Mouse (Mus musculus): ENCODE results near the gene Abca4. TPM values are rescaled to one million over a fixed set of nuclear protein-coding genes. Genes with fewer than 3 reads are reported as not detected.
A peak's percentile ranks its signal among the peaks of the same experiment; 100 is the strongest.

The Abca4 gene
- 2.0 and 2.4 TPM in 2 replicates for polyA plus RNA-seq (2014; fragmentation: Nextera tagmentation; extraction: Ambion mirVana)

- DNase-seq (ENCODE audit: low spot score) (peak; percentile 56), ATAC-seq (ENCODE audit: insufficient number of reproducible peaks, low FRiP score, low TSS enrichment, low read depth) (no peak)
- Histone ChIP-seq H3K27ac (replicated peaks; ENCODE audit: low read depth, low read length) (no peak within 1 kb of the TSS), H3K4me1 (ENCODE audit: control insufficient read depth, insufficient read depth, low read length) (peaks cover 35% of the 10 kb centered on the region), H3K4me3 (ENCODE audit: low read depth, low read length) (no peak within 1 kb of the TSS), H3K36me3 (ENCODE audit: control insufficient read depth, insufficient read depth, low read length) (no peaks in the 10 kb centered on the region), H3K9ac (ENCODE audit: low read length) (peak within 1 kb of the TSS; percentile 57), H3K9me3 (ENCODE audit: control insufficient read depth, low read length) (no peaks in the 10 kb centered on the region), H3K27me3 (ENCODE audit: control insufficient read depth, insufficient read depth, low read length) (no peaks in the 10 kb centered on the region), H3K4me2 (ENCODE audit: low read depth, severe bottlenecking) (peak within 1 kb of the TSS; percentile 22; the same call in 1 of the 2 replicates)
- 7% methylated on average over 26 of the region's 26 CpGs for WGBS
Observed at GRCm38 (mm10) chr3:122043799-122044547, at the start of gene Abca4. Gene Abca4, plus strand, starts transcription at chr3:122044443.

DNA sequence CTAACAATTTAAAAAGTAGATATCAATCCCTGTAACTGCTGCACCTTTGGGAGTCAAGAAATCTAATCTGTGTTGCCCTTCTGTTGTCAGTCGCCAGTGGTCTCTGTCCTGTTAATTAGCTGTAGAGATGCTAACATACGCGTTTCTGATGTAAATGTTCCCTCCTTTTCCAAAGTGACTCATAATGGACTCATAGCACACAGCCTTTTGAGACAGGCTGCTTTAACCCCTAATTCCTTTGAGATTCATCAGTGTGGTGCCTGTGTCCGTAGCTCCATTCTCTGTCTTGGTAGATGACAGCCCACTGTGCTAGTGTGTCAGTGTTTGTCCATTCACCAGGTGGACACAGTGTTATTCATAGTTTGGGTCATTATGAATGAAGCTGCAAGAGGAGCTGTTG is 49.1 kb upstream of the Abca4 start:
- Histone ChIP-seq H3K9ac (ENCODE audit: low read length) (no peak overlapping the region), H3K36me3 (ENCODE audit: control insufficient read depth, insufficient read depth, low read length) (no peaks in the 10 kb centered on the region), H3K4me2 (ENCODE audit: low read depth, severe bottlenecking) (no peak overlapping the region), H3K4me3 (ENCODE audit: low read depth, low read length) (no peak overlapping the region), H3K9me3 (ENCODE audit: control insufficient read depth, low read length) (no peaks in the 10 kb centered on the region), H3K27me3 (ENCODE audit: control insufficient read depth, insufficient read depth, low read length) (no peaks in the 10 kb centered on the region), H3K4me1 (ENCODE audit: control insufficient read depth, insufficient read depth, low read length) (peaks cover 7% of the 10 kb centered on the region), H3K27ac (replicated peaks; ENCODE audit: low read depth, low read length) (no peak overlapping the region)
- no peak for DNase-seq (ENCODE audit: low spot score)
- WGBS = 85% methylated on average over 4 of the region's 4 CpGs
- no peak for ATAC-seq (ENCODE audit: insufficient number of reproducible peaks, low FRiP score, low TSS enrichment, low read depth)

GRCm38 (mm10) chr3:121999934-122000333 is 44.3 kb upstream of the Abca4 start:
- Histone ChIP-seq H3K9me3 (ENCODE audit: control insufficient read depth, low read length) (no peaks in the 10 kb centered on the region), H3K9ac (ENCODE audit: low read length) (no peak overlapping the region), H3K4me1 (ENCODE audit: control insufficient read depth, insufficient read depth, low read length) (peaks cover 11% of the 10 kb centered on the region), H3K27me3 (ENCODE audit: control insufficient read depth, insufficient read depth, low read length) (no peaks in the 10 kb centered on the region), H3K4me3 (ENCODE audit: low read depth, low read length) (no peak overlapping the region), H3K36me3 (ENCODE audit: control insufficient read depth, insufficient read depth, low read length) (no peaks in the 10 kb centered on the region; the same call in 1 of the 2 replicates), H3K4me2 (ENCODE audit: low read depth, severe bottlenecking) (no peak overlapping the region), H3K27ac (replicated peaks; ENCODE audit: low read depth, low read length) (no peak overlapping the region)
- ATAC-seq (ENCODE audit: insufficient number of reproducible peaks, low FRiP score, low TSS enrichment, low read depth) (0 out of 2 replicates have a peak, but pooled peaks have one; percentile 68), DNase-seq (ENCODE audit: low spot score) (peak; percentile 52)
- WGBS = 31% methylated on average over 2 of the region's 2 CpGs

- Histone ChIP-seq H3K27me3 (ENCODE audit: control insufficient read depth, insufficient read depth, low read length) (no peaks in the 10 kb centered on the region), H3K4me3 (ENCODE audit: low read depth, low read length) (no peak overlapping the region), H3K9ac (ENCODE audit: low read length) (no peak overlapping the region), H3K9me3 (ENCODE audit: control insufficient read depth, low read length) (no peaks in the 10 kb centered on the region), H3K4me2 (ENCODE audit: low read depth, severe bottlenecking) (no peak overlapping the region), H3K4me1 (ENCODE audit: control insufficient read depth, insufficient read depth, low read length) (peaks cover 11% of the 10 kb centered on the region), H3K27ac (replicated peaks; ENCODE audit: low read depth, low read length) (no peak overlapping the region), H3K36me3 (ENCODE audit: control insufficient read depth, insufficient read depth, low read length) (no peaks in the 10 kb centered on the region; the same call in 1 of the 2 replicates)
- DNase-seq (ENCODE audit: low spot score) (no peak), ATAC-seq (ENCODE audit: insufficient number of reproducible peaks, low FRiP score, low TSS enrichment, low read depth) (no peak)
- WGBS = 38% methylated on average over 6 of the region's 6 CpGs
Observed at GRCm38 (mm10) chr3:122001568-122001967, 42.7 kb upstream of the Abca4 start.

- peaks cover 7% of the 10 kb centered on the region for H3K36me3 ChIP-seq (ENCODE audit: control insufficient read depth, insufficient read depth, low read length)
- no peak overlapping the region for H3K9ac ChIP-seq (ENCODE audit: low read length)
- no peak for ATAC-seq (ENCODE audit: insufficient number of reproducible peaks, low FRiP score, low TSS enrichment, low read depth)
- H3K4me1 ChIP-seq (ENCODE audit: control insufficient read depth, insufficient read depth, low read length) = no peaks in the 10 kb centered on the region
- no peaks in the 10 kb centered on the region for H3K27me3 ChIP-seq (ENCODE audit: control insufficient read depth, insufficient read depth, low read length)
- H3K4me2 ChIP-seq (ENCODE audit: low read depth, severe bottlenecking) = no peak overlapping the region
- WGBS = 90% methylated on average over 5 of the region's 5 CpGs
- no peak overlapping the region for H3K27ac ChIP-seq (replicated peaks; ENCODE audit: low read depth, low read length)
- H3K4me3 ChIP-seq (ENCODE audit: low read depth, low read length) = no peak overlapping the region
- no peak for DNase-seq (ENCODE audit: low spot score)
- H3K9me3 ChIP-seq (ENCODE audit: control insufficient read depth, low read length) = no peaks in the 10 kb centered on the region
Observed at GRCm38 (mm10) chr3:122009818-122010217, 34.4 kb upstream of the Abca4 start.

DNA sequence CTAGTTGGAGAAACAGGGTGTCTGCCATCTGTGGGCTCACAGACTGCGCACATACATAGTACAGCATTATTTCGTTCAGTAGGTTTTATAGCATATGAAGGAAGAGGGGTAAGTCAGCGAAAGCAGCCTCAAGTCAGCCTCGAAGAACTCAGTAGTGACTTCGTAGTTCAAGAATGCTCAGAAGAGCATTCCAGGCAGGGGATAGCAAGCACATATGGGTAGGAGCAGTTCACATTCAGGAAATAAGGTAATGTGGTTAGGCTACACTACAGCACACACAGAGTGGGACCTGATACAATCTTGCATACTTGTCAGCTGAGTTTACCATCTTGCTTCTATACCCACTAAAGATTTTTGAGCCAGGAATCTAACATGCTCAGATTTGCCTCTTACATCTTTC is 34.0 kb upstream of the Abca4 start:
- no peaks in the 10 kb centered on the region for H3K27me3 ChIP-seq (ENCODE audit: control insufficient read depth, insufficient read depth, low read length)
- no peaks in the 10 kb centered on the region for H3K9me3 ChIP-seq (ENCODE audit: control insufficient read depth, low read length)
- H3K4me1 ChIP-seq (ENCODE audit: control insufficient read depth, insufficient read depth, low read length) = no peaks in the 10 kb centered on the region
- 92% methylated on average over 5 of the region's 5 CpGs for WGBS
- no peak overlapping the region for H3K27ac ChIP-seq (replicated peaks; ENCODE audit: low read depth, low read length)
- DNase-seq (ENCODE audit: low spot score) = peak; percentile 12
- peaks cover 7% of the 10 kb centered on the region for H3K36me3 ChIP-seq (ENCODE audit: control insufficient read depth, insufficient read depth, low read length)
- H3K4me3 ChIP-seq (ENCODE audit: low read depth, low read length) = no peak overlapping the region
- no peak overlapping the region for H3K4me2 ChIP-seq (ENCODE audit: low read depth, severe bottlenecking)
- no peak overlapping the region for H3K9ac ChIP-seq (ENCODE audit: low read length)
- ATAC-seq (ENCODE audit: insufficient number of reproducible peaks, low FRiP score, low TSS enrichment, low read depth) = no peak

- 76% methylated on average over 1 of the region's 1 CpGs for WGBS
- Histone ChIP-seq H3K27me3 (ENCODE audit: control insufficient read depth, insufficient read depth, low read length) (no peaks in the 10 kb centered on the region), H3K9ac (ENCODE audit: low read length) (no peak overlapping the region), H3K4me1 (ENCODE audit: control insufficient read depth, insufficient read depth, low read length) (no peaks in the 10 kb centered on the region), H3K27ac (replicated peaks; ENCODE audit: low read depth, low read length) (no peak overlapping the region), H3K4me2 (ENCODE audit: low read depth, severe bottlenecking) (no peak overlapping the region), H3K36me3 (ENCODE audit: control insufficient read depth, insufficient read depth, low read length) (peaks cover 7% of the 10 kb centered on the region), H3K4me3 (ENCODE audit: low read depth, low read length) (no peak overlapping the region), H3K9me3 (ENCODE audit: control insufficient read depth, low read length) (no peaks in the 10 kb centered on the region)
- ATAC-seq (ENCODE audit: insufficient number of reproducible peaks, low FRiP score, low TSS enrichment, low read depth) (no peak), DNase-seq (ENCODE audit: low spot score) (no peak)
Observed at GRCm38 (mm10) chr3:122012464-122012863, 31.8 kb upstream of the Abca4 start.

DNA sequence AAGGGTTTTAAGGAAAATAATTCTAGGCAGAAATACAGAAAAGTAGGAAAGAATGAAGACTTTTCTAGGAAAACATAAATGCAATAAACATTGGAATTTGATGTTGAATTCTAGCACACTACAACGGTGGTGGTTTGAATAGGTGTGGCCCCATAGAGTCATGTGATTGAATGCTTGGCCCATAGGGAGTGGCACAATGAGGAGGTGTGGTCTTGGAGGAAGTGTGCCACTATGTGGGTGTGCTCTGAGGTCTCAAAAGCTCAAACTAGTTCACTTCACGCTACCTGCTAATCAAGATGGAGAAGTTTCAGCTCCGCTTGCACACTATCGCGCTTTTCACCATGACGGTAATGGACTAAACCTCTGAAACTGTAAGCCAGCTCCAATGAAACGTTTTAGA is 25.8 kb upstream of the Abca4 start:
- Histone ChIP-seq H3K4me3 (ENCODE audit: low read depth, low read length) (no peak overlapping the region), H3K9me3 (ENCODE audit: control insufficient read depth, low read length) (no peaks in the 10 kb centered on the region), H3K36me3 (ENCODE audit: control insufficient read depth, insufficient read depth, low read length) (peaks cover 2% of the 10 kb centered on the region; the same call in 1 of the 2 replicates), H3K9ac (ENCODE audit: low read length) (no peak overlapping the region), H3K4me1 (ENCODE audit: control insufficient read depth, insufficient read depth, low read length) (no peaks in the 10 kb centered on the region), H3K27ac (replicated peaks; ENCODE audit: low read depth, low read length) (no peak overlapping the region), H3K27me3 (ENCODE audit: control insufficient read depth, insufficient read depth, low read length) (no peaks in the 10 kb centered on the region), H3K4me2 (ENCODE audit: low read depth, severe bottlenecking) (no peak overlapping the region)
- ATAC-seq (ENCODE audit: insufficient number of reproducible peaks, low FRiP score, low TSS enrichment, low read depth) (no peak), DNase-seq (ENCODE audit: low spot score) (no peak)
- 95% methylated on average over 7 of the region's 7 CpGs for WGBS
